In the genomic region with DNA sequence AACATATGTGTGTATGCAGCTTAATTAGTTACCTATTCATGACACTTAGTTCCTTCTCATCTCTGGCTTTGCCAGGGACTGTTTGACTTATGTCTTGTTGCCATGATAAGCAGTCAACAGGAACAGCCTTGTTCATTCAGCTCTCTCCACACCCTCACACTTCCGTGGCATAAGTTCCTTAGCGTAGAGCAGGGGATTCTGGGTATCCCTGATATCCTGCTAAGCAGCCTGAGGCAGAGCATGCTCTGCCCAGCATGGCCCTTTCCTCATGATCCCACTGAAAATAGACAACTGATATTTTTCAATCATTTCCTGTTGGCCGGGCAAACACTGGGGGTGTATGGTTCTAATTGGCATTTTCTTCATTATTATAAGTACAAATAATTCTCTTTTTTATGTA, we compare ENCODE assay signal across 34 mouse cellular contexts. TPM values are rescaled to one million over a fixed set of nuclear protein-coding genes. Genes with fewer than 3 reads are reported as not detected.
"Had no signal": no experiment of that assay in that cellular context is flagged by ENCODE, and none has a peak within 500 bp of the region (broad histone marks: within the 10 kb centered on the region; RNA-seq: fewer than 3 reads in every experiment).

No protein-coding gene starts in this region.

- H3K9me3 ChIP-seq: hindbrain, embryonic 10.5 days; hindbrain, embryonic 12.5 days; limb, embryonic 10.5 days; limb, embryonic 12.5 days had no signal

- H3K4me1 ChIP-seq: hindbrain, embryonic 10.5 days; hindbrain, embryonic 12.5 days; limb, embryonic 10.5 days; limb, embryonic 12.5 days had no signal

- DNase-seq: gastrocnemius, adult 2 months; gastrocnemius, postnatal 10 days; gastrocnemius, postnatal 25 days; heart, adult 2 months; heart, postnatal 10 days; heart, postnatal 4 days; kidney, adult 18-20 months; kidney, adult 8-10 months; kidney, postnatal 10 days; kidney, postnatal 25 days; kidney, postnatal 4 days; layer of hippocampus, adult 9-11 months; liver had no signal

- H3K4me2 ChIP-seq: heart, embryonic 11.5 days; hindbrain, embryonic 12.5 days; hindbrain, embryonic 14.5 days; limb, embryonic 12.5 days had no signal

- H3K27ac ChIP-seq: gastrocnemius, adult 2 months; heart, adult 2 months; hindbrain, embryonic 10.5 days; hindbrain, embryonic 12.5 days; hindbrain, embryonic 14.5 days; left cerebral cortex, adult 2 months; limb, embryonic 10.5 days; limb, embryonic 12.5 days; liver, embryonic 14.5 days had no signal

- H3K27me3 ChIP-seq: hindbrain, embryonic 12.5 days; limb, embryonic 12.5 days had no signal

- H3K9ac ChIP-seq: hindbrain, embryonic 12.5 days; hindbrain, embryonic 14.5 days; limb, embryonic 12.5 days; liver, embryonic 14.5 days had no signal

- H3K4me3 ChIP-seq: gastrocnemius, adult 2 months; heart, adult 2 months; hindbrain, embryonic 10.5 days; hindbrain, embryonic 12.5 days; left cerebral cortex, adult 2 months; limb, embryonic 10.5 days; limb, embryonic 12.5 days had no signal

- H3K36me3 ChIP-seq: hindbrain, embryonic 10.5 days; hindbrain, embryonic 12.5 days; limb, embryonic 10.5 days; limb, embryonic 12.5 days had no signal

- ATAC-seq: hindbrain, embryonic 16.5 days; inflammation-experienced regulatory T-cells, adult 6 months; intestine, embryonic 16.5 days had no signal

RNA-seq across cellular contexts. Expression of gene Anks4b, which starts 4.0 kb away (rescaled TPM):
- total RNA-seq: granulocyte monocyte progenitor cell, adult 5-6 weeks had no signal
- polyA plus RNA-seq: heart, adult 2 months; heart, embryonic 14.5 days; hindbrain, embryonic 12.5 days; hindbrain, embryonic 14.5 days; hindbrain, embryonic 16.5 days; inflammation-experienced regulatory T-cells, adult 6 months; limb, embryonic 10.5 days; limb, embryonic 12.5 days had no signal

RNA-seq across cellular contexts. Expression of gene Crym, which starts 24.3 kb away (rescaled TPM):
- total RNA-seq: granulocyte monocyte progenitor cell, adult 5-6 weeks had no signal
- polyA plus RNA-seq: inflammation-experienced regulatory T-cells, adult 6 months had no signal

RNA-seq across cellular contexts. Expression of gene Abca14, which starts 26.1 kb away (rescaled TPM):
- total RNA-seq: gastrocnemius, adult 2 months; gastrocnemius, postnatal 10 days; gastrocnemius, postnatal 25 days; gastrocnemius, postnatal 4 days; granulocyte monocyte progenitor cell, adult 5-6 weeks; heart, adult 2 months; heart, postnatal 10 days; heart, postnatal 25 days; layer of hippocampus, adult 8-10 months; layer of hippocampus, postnatal 14 days; left cerebral cortex, adult 2 months; left cerebral cortex, postnatal 36 days had no signal
- polyA plus RNA-seq: heart, adult 2 months; heart, embryonic 11.5 days; heart, embryonic 14.5 days; heart, embryonic 16.5 days; hindbrain, embryonic 10.5 days; hindbrain, embryonic 12.5 days; hindbrain, embryonic 14.5 days; hindbrain, embryonic 16.5 days; inflammation-experienced regulatory T-cells, adult 6 months; kidney, embryonic 14.5 days; kidney, embryonic 16.5 days; limb, embryonic 10.5 days; limb, embryonic 12.5 days had no signal

RNA-seq across cellular contexts. Expression of gene Zp2, which starts 32.5 kb away (rescaled TPM):
- total RNA-seq: granulocyte monocyte progenitor cell, adult 5-6 weeks had no signal
- polyA plus RNA-seq: heart, embryonic 14.5 days; heart, embryonic 16.5 days; hindbrain, embryonic 10.5 days; hindbrain, embryonic 12.5 days; hindbrain, embryonic 14.5 days; hindbrain, embryonic 16.5 days; inflammation-experienced regulatory T-cells, adult 6 months; intestine, embryonic 16.5 days; kidney, embryonic 14.5 days; kidney, embryonic 16.5 days; limb, embryonic 10.5 days; limb, embryonic 12.5 days; liver, embryonic 14.5 days had no signal
